Comparison of ENCODE assay signal across 32 mouse cellular contexts in the genomic region with DNA sequence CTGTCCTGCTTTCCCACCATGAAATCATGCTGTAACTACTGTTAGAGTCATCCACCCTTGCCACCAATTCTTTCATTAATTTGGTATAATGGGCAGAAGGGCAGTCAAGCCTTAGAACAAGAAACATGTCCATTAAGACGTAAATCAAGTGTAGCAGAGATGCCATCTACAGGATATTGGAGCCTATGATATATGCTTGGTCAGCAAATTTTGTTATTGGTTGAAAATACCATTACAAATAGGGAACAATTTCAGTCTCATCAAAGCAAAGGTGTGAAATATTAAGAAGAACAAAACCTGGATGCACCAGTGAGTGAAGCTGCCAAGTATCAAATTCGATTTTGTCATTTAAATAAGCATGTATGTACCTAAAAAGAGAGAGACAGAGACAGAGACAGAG.
"Had no signal": no experiment of that assay in that cellular context is flagged by ENCODE, and none has a peak within 500 bp of the region (broad histone marks: within the 10 kb centered on the region; RNA-seq: fewer than 3 reads in every experiment).

No protein-coding gene starts in this region.

- H3K4me1 ChIP-seq: limb, embryonic 10.5 days; limb, embryonic 12.5 days; limb, embryonic 13.5 days; limb, embryonic 15.5 days; liver, embryonic 12.5 days; liver, embryonic 13.5 days; liver, embryonic 15.5 days; lung, embryonic 15.5 days; megakaryocyte, embryonic 14.5 days; midbrain, embryonic 10.5 days; midbrain, embryonic 12.5 days; midbrain, embryonic 13.5 days; midbrain, embryonic 15.5 days; neural tube, embryonic 12.5 days had no signal

- H3K27me3 ChIP-seq: limb, embryonic 12.5 days; limb, embryonic 13.5 days; limb, embryonic 15.5 days; liver, embryonic 12.5 days; liver, embryonic 13.5 days; liver, embryonic 15.5 days; lung, embryonic 15.5 days; midbrain, embryonic 12.5 days; midbrain, embryonic 13.5 days; midbrain, embryonic 15.5 days; neural tube, embryonic 12.5 days had no signal

- H3K9me3 ChIP-seq: limb, embryonic 10.5 days; limb, embryonic 12.5 days; limb, embryonic 13.5 days; limb, embryonic 15.5 days; liver, embryonic 12.5 days; liver, embryonic 13.5 days; liver, embryonic 15.5 days; lung, embryonic 15.5 days; megakaryocyte, embryonic 14.5 days; midbrain, embryonic 10.5 days; midbrain, embryonic 12.5 days; midbrain, embryonic 13.5 days; midbrain, embryonic 15.5 days; neural tube, embryonic 12.5 days had no signal

- DNase-seq: left cerebral cortex, postnatal 4 days; liver; liver, embryonic 13.5 days; liver, postnatal 0 days; lung, adult 18-20 months; lung, adult 2 months; lung, embryonic 14.5 days; lung, postnatal 10 days; lung, postnatal 14 days; lung, postnatal 36 days; lung, postnatal 4 days; midbrain, embryonic 14.5 days had no signal

- H3K4me2 ChIP-seq: limb, embryonic 12.5 days; limb, embryonic 13.5 days; limb, embryonic 15.5 days; liver, embryonic 11.5 days; liver, embryonic 12.5 days; liver, embryonic 13.5 days; liver, embryonic 15.5 days; lung, embryonic 14.5 days; lung, embryonic 15.5 days; midbrain, embryonic 11.5 days; midbrain, embryonic 12.5 days; midbrain, embryonic 13.5 days; midbrain, embryonic 15.5 days; neural tube, embryonic 12.5 days had no signal

- H3K9ac ChIP-seq: limb, embryonic 12.5 days; limb, embryonic 13.5 days; limb, embryonic 15.5 days; liver, embryonic 12.5 days; liver, embryonic 13.5 days; liver, embryonic 14.5 days; liver, embryonic 15.5 days; liver, postnatal 0 days; lung, embryonic 14.5 days; lung, embryonic 15.5 days; midbrain, embryonic 12.5 days; midbrain, embryonic 13.5 days; midbrain, embryonic 15.5 days; neural tube, embryonic 12.5 days had no signal

- ATAC-seq: liver, embryonic 12.5 days; liver, postnatal 0 days; lung, postnatal 0 days; midbrain, embryonic 13.5 days; midbrain, embryonic 15.5 days; midbrain, embryonic 16.5 days had no signal

- H3K36me3 ChIP-seq: limb, embryonic 10.5 days; limb, embryonic 12.5 days; limb, embryonic 13.5 days; limb, embryonic 15.5 days; liver, embryonic 12.5 days; liver, embryonic 13.5 days; liver, embryonic 15.5 days; lung, embryonic 15.5 days; midbrain, embryonic 10.5 days; midbrain, embryonic 12.5 days; midbrain, embryonic 13.5 days; midbrain, embryonic 15.5 days; neural tube, embryonic 12.5 days had no signal

- H3K4me3 ChIP-seq: limb, embryonic 10.5 days; limb, embryonic 12.5 days; limb, embryonic 13.5 days; limb, embryonic 15.5 days; liver, embryonic 12.5 days; liver, embryonic 13.5 days; liver, embryonic 15.5 days; lung, embryonic 15.5 days; megakaryocyte, embryonic 14.5 days; midbrain, embryonic 10.5 days; midbrain, embryonic 12.5 days; midbrain, embryonic 13.5 days; midbrain, embryonic 15.5 days; myocyte; neural tube, embryonic 12.5 days had no signal

- H3K27ac ChIP-seq: limb, embryonic 10.5 days; limb, embryonic 12.5 days; limb, embryonic 13.5 days; limb, embryonic 15.5 days; liver, embryonic 12.5 days; liver, embryonic 13.5 days; liver, embryonic 14.5 days; liver, embryonic 15.5 days; lung, embryonic 15.5 days; macrophage; midbrain, embryonic 10.5 days; midbrain, embryonic 12.5 days; midbrain, embryonic 13.5 days; midbrain, embryonic 15.5 days; neural tube, embryonic 12.5 days had no signal
